Mouse (Mus musculus): ENCODE measurements at regions not wholly inside any gene's neighbourhood (a gene's known extent, or its start where the extent isn't known, plus 50 kb on each side); places are given as distances from the start of the nearest gene placed in this dataset.

DNA sequence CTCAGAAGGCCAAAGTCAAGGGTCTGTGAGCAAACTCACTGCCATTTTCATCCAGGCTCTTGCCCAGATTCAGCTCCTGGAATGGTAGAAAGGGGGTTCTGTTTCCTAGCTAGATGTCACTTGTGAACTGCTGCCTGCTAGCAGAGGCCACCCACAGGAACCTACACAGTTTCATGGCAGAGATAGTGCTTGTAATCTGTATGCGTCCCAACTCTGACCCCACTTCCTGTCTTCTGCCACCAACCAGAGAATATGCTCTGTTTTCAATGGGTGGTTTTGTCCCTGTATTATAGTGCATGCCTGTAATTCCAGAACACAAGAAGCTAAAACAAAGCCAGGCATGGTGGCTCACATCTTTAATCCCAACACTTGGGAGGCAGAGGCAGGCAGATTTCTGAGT is 176.9 kb downstream of the Bcor start:
- DNase-seq (ENCODE audit: low read depth), result no peak
- TF ChIP-seq POLR2A (IDR thresholded peaks at IDR 0.05; ENCODE audit: borderline replicate concordance, extremely low read depth, insufficient read depth, insufficient read length, poor library complexity, severe bottlenecking), result no peak
- no peak for TF ChIP-seq CTCF (IDR thresholded peaks at IDR 0.05; ENCODE audit: borderline replicate concordance, extremely low read depth, insufficient read depth, insufficient read length)
